Mouse (Mus musculus): Measurements from ENCODE around the gene Prkar2a. TPM values are rescaled to one million over a fixed set of nuclear protein-coding genes. Genes with fewer than 3 reads are reported as not detected.

Prkar2a gene
- polyA plus RNA-seq, 1 experiment from 2014 or later: 54.1 TPM

- 2% methylated on average over 35 of the region's 37 CpGs for WGBS
- ATAC-seq (replicated peaks; ENCODE audit: low FRiP score) (peak; percentile 90), DNase-seq (ENCODE audit: low spot score) (peak; percentile 87)
- H3K36me3 ChIP-seq (ENCODE audit: control insufficient read depth, insufficient read depth, low read length): no peaks in the 10 kb centered on the region
- H3K4me3 ChIP-seq (ENCODE audit: low read depth, low read length): peak within 1 kb of the TSS; percentile 69
- H3K27ac ChIP-seq (ENCODE audit: low read depth, low read length): no peak within 1 kb of the TSS
- 0 out of 2 replicates have a peak, but pooled peaks cover 4% of the 10 kb centered on the region for H3K4me1 ChIP-seq (replicated peaks; ENCODE audit: control insufficient read depth, insufficient read depth, low read length)
- peak within 1 kb of the TSS; percentile 65 for H3K9ac ChIP-seq (ENCODE audit: low read length)
- peak within 1 kb of the TSS; percentile 66 for H3K4me2 ChIP-seq (ENCODE audit: low read depth, low read length, severe bottlenecking)
- no peaks in the 10 kb centered on the region for H3K9me3 ChIP-seq (ENCODE audit: control insufficient read depth, low read length)
- H3K27me3 ChIP-seq (ENCODE audit: control insufficient read depth, insufficient read depth, low read length): no peaks in the 10 kb centered on the region
Observed at GRCm38 (mm10) chr9:108661677-108662612, 27.2 kb upstream of the Prkar2a start, which contains the start of gene Slc25a20. Gene Slc25a20 (plus strand): TSS chr9:108662088.

DNA sequence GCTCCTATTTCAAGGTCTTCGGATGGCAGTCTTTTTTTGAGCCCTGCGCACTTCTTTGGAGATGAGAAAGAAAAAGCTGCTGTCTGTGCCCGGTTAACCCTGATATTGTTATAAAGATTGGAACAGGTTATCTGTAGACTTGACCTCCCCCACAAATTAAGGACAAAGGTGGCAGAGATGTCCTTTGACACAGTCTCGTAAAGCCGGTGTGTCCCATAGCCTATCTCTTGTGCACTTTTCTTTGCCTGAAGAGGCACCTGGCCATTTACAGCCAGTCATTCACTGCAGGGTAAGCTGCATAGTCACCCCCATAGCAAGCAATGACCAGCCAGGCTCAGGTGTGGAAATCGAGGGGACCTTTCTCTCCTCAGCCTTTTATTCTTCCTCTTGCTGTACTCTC, 26.5 kb upstream of the Prkar2a start:
- no peak overlapping the region for H3K27ac ChIP-seq (ENCODE audit: low read depth, low read length)
- H3K36me3 ChIP-seq (ENCODE audit: control insufficient read depth, insufficient read depth, low read length): no peaks in the 10 kb centered on the region
- H3K9me3 ChIP-seq (ENCODE audit: control insufficient read depth, low read length): no peaks in the 10 kb centered on the region
- ATAC-seq (replicated peaks; ENCODE audit: low FRiP score) (no peak), DNase-seq (ENCODE audit: low spot score) (no peak)
- peak overlapping the region; percentile 69 for H3K4me3 ChIP-seq (ENCODE audit: low read depth, low read length)
- H3K4me2 ChIP-seq (ENCODE audit: low read depth, low read length, severe bottlenecking): peak overlapping the region; percentile 66
- H3K9ac ChIP-seq (ENCODE audit: low read length): peak overlapping the region; percentile 65
- WGBS: 48% methylated on average over 6 of the region's 6 CpGs
- H3K4me1 ChIP-seq (replicated peaks; ENCODE audit: control insufficient read depth, insufficient read depth, low read length): 0 out of 2 replicates have a peak, but pooled peaks cover 4% of the 10 kb centered on the region
- H3K27me3 ChIP-seq (ENCODE audit: control insufficient read depth, insufficient read depth, low read length): no peaks in the 10 kb centered on the region

DNA sequence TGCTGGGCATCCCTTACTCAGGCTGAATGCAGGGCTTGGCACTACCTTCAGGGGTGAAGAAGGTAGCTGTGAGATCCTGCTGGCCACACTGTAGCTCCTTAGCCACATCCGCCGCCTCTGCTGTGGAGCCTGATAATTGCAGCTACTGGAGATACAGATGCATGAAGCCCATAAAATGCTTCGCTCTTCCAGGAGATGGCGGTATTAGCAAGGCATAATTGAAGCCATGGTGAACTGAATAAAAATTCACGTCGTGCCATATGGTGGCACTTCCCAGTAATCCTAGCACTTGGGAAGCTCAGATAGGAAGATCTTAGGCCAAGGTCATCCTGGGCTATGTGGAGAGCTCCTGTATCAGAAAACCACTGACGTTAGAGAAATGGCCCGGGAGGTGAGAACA, 19.2 kb upstream of the Prkar2a start:
- Histone ChIP-seq H3K4me3 (ENCODE audit: low read depth, low read length) (no peak overlapping the region), H3K4me2 (ENCODE audit: low read depth, low read length, severe bottlenecking) (no peak overlapping the region), H3K9ac (ENCODE audit: low read length) (no peak overlapping the region), H3K4me1 (replicated peaks; ENCODE audit: control insufficient read depth, insufficient read depth, low read length) (no peaks in the 10 kb centered on the region), H3K27me3 (ENCODE audit: control insufficient read depth, insufficient read depth, low read length) (no peaks in the 10 kb centered on the region), H3K36me3 (ENCODE audit: control insufficient read depth, insufficient read depth, low read length) (peaks cover 4% of the 10 kb centered on the region), H3K27ac (ENCODE audit: low read depth, low read length) (no peak overlapping the region), H3K9me3 (ENCODE audit: control insufficient read depth, low read length) (no peaks in the 10 kb centered on the region)
- 57% methylated on average over 8 of the region's 8 CpGs for WGBS
- DNase-seq (ENCODE audit: low spot score) (no peak), ATAC-seq (replicated peaks; ENCODE audit: low FRiP score) (no peak)

- H3K4me3 ChIP-seq (ENCODE audit: low read depth, low read length): no peak overlapping the region
- peaks cover 4% of the 10 kb centered on the region for H3K36me3 ChIP-seq (ENCODE audit: control insufficient read depth, insufficient read depth, low read length)
- WGBS: 57% methylated on average over 2 of the region's 2 CpGs
- H3K27me3 ChIP-seq (ENCODE audit: control insufficient read depth, insufficient read depth, low read length): no peaks in the 10 kb centered on the region
- no peak overlapping the region for H3K27ac ChIP-seq (ENCODE audit: low read depth, low read length)
- no peaks in the 10 kb centered on the region for H3K4me1 ChIP-seq (replicated peaks; ENCODE audit: control insufficient read depth, insufficient read depth, low read length)
- DNase-seq (ENCODE audit: low spot score) (no peak), ATAC-seq (replicated peaks; ENCODE audit: low FRiP score) (no peak)
- H3K9me3 ChIP-seq (ENCODE audit: control insufficient read depth, low read length): no peaks in the 10 kb centered on the region
- no peak overlapping the region for H3K4me2 ChIP-seq (ENCODE audit: low read depth, low read length, severe bottlenecking)
- H3K9ac ChIP-seq (ENCODE audit: low read length): no peak overlapping the region
Observed at GRCm38 (mm10) chr9:108673151-108673550, 16.0 kb upstream of the Prkar2a start.

DNA sequence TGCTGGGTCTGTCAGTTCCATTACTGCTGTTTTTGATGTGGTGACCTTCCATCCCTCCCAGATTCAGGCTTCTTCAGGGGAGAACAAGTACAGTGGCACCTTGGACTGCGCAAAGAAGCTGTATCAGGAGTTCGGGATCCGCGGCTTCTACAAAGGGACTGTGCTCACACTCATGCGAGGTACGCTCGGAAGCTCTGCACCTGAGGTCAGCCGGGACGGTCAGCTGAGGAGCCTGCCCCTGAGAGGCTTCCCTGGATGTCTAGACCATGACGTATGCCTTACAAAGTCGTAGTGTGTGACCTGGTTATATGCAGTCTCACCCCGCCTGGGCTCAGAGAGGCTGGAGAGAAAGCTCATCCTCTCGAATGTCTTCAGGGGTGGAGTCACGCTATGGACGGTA, 9.1 kb upstream of the Prkar2a start:
- Histone ChIP-seq H3K27me3 (ENCODE audit: control insufficient read depth, insufficient read depth, low read length) (no peaks in the 10 kb centered on the region), H3K27ac (ENCODE audit: low read depth, low read length) (no peak overlapping the region), H3K36me3 (ENCODE audit: control insufficient read depth, insufficient read depth, low read length) (no peaks in the 10 kb centered on the region; the same call in 1 of the 2 replicates), H3K4me1 (replicated peaks; ENCODE audit: control insufficient read depth, insufficient read depth, low read length) (no peaks in the 10 kb centered on the region), H3K9me3 (ENCODE audit: control insufficient read depth, low read length) (no peaks in the 10 kb centered on the region), H3K4me2 (ENCODE audit: low read depth, low read length, severe bottlenecking) (no peak overlapping the region), H3K4me3 (ENCODE audit: low read depth, low read length) (no peak overlapping the region), H3K9ac (ENCODE audit: low read length) (no peak overlapping the region)
- DNase-seq (ENCODE audit: low spot score): no peak
- ATAC-seq (replicated peaks; ENCODE audit: low FRiP score): no peak
- 95% methylated on average over 15 of the region's 15 CpGs for WGBS

DNA sequence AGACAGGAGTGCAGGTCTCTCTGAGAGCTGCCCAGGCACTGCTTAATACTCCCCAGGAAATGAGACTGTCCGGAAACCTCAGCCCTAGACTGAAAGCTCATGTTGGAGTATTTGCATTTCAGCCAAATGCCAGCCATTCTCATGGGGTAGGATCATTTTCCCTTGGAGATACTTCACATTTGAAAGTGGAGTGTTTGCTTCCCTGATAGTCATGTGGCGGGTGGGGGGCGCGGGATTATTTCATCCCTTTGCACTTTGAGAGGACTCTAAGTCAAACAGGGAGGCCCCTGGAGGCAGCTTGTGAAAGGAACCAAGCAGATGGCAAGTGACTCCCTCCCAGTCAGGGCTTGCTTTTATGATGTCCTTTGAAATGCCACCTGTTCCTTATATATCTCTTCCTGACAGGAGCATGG, 2.6 kb upstream of the Prkar2a start:
- Histone ChIP-seq H3K27ac (ENCODE audit: low read depth, low read length) (no peak overlapping the region), H3K4me2 (ENCODE audit: low read depth, low read length, severe bottlenecking) (no peak overlapping the region), H3K36me3 (ENCODE audit: control insufficient read depth, insufficient read depth, low read length) (no peaks in the 10 kb centered on the region; the same call in 1 of the 2 replicates), H3K4me3 (ENCODE audit: low read depth, low read length) (no peak overlapping the region), H3K27me3 (ENCODE audit: control insufficient read depth, insufficient read depth, low read length) (no peaks in the 10 kb centered on the region; the same call in 1 of the 2 replicates), H3K4me1 (replicated peaks; ENCODE audit: control insufficient read depth, insufficient read depth, low read length) (peaks cover 6% of the 10 kb centered on the region), H3K9me3 (ENCODE audit: control insufficient read depth, low read length) (no peaks in the 10 kb centered on the region), H3K9ac (ENCODE audit: low read length) (no peak overlapping the region)
- ATAC-seq (replicated peaks; ENCODE audit: low FRiP score): no peak
- WGBS: 58% methylated on average over 4 of the region's 4 CpGs
- no peak for DNase-seq (ENCODE audit: low spot score)

- Histone ChIP-seq H3K4me3 (ENCODE audit: low read depth, low read length) (no peak overlapping the region), H3K27me3 (ENCODE audit: control insufficient read depth, insufficient read depth, low read length) (no peaks in the 10 kb centered on the region; the same call in 1 of the 2 replicates), H3K27ac (ENCODE audit: low read depth, low read length) (no peak overlapping the region), H3K9me3 (ENCODE audit: control insufficient read depth, low read length) (no peaks in the 10 kb centered on the region), H3K4me2 (ENCODE audit: low read depth, low read length, severe bottlenecking) (no peak overlapping the region), H3K9ac (ENCODE audit: low read length) (no peak overlapping the region), H3K36me3 (ENCODE audit: control insufficient read depth, insufficient read depth, low read length) (no peaks in the 10 kb centered on the region; the same call in 1 of the 2 replicates), H3K4me1 (replicated peaks; ENCODE audit: control insufficient read depth, insufficient read depth, low read length) (peaks cover 6% of the 10 kb centered on the region)
- no peak for ATAC-seq (replicated peaks; ENCODE audit: low FRiP score)
- DNase-seq (ENCODE audit: low spot score): no peak
- 87% methylated on average over 6 of the region's 6 CpGs for WGBS
Observed at GRCm38 (mm10) chr9:108687181-108687580, 1.9 kb upstream of the Prkar2a start.

- Histone ChIP-seq H3K27ac (ENCODE audit: low read depth, low read length) (no peak overlapping the region), H3K4me1 (replicated peaks; ENCODE audit: control insufficient read depth, insufficient read depth, low read length) (peaks cover 8% of the 10 kb centered on the region), H3K9ac (ENCODE audit: low read length) (no peak overlapping the region), H3K9me3 (ENCODE audit: control insufficient read depth, low read length) (no peaks in the 10 kb centered on the region), H3K27me3 (ENCODE audit: control insufficient read depth, insufficient read depth, low read length) (no peaks in the 10 kb centered on the region; the same call in 1 of the 2 replicates), H3K36me3 (ENCODE audit: control insufficient read depth, insufficient read depth, low read length) (no peaks in the 10 kb centered on the region; the same call in 1 of the 2 replicates), H3K4me3 (ENCODE audit: low read depth, low read length) (no peak overlapping the region), H3K4me2 (ENCODE audit: low read depth, low read length, severe bottlenecking) (no peak overlapping the region)
- no peak for DNase-seq (ENCODE audit: low spot score)
- WGBS: 79% methylated on average over 2 of the region's 2 CpGs
- ATAC-seq (replicated peaks; ENCODE audit: low FRiP score): no peak
Observed at GRCm38 (mm10) chr9:108687686-108688085, 1.4 kb upstream of the Prkar2a start.
